Mouse (Mus musculus): ENCODE measurements around the gene Klhl12. TPM values are rescaled to one million over a fixed set of nuclear protein-coding genes. Genes with fewer than 3 reads are reported as not detected.
"Not testable (repeated sequence)": the region's sequence is repeated elsewhere in the genome, so short reads cannot be mapped to it uniquely, and the experiment has no call there.

Gene Klhl12
- 10 to 100 TPM; 25.4 to 26.5 TPM for total RNA-seq (2021)
- long read RNA-seq, experiment 1, partial matches to known transcripts, result 5 of 9 reads
- long read RNA-seq, experiment 1, other reads (novel, unspliced or antisense), result 1 of 9 reads
- long read RNA-seq, experiment 2, transcript Klhl12-201 (12 exons, 3,408 nt), result major isoform, 9 of 19 reads
- long read RNA-seq, experiment 2, partial matches to known transcripts, result 6 of 19 reads
- long read RNA-seq, experiment 2, other reads (novel, unspliced or antisense), result 3 of 19 reads

DNA sequence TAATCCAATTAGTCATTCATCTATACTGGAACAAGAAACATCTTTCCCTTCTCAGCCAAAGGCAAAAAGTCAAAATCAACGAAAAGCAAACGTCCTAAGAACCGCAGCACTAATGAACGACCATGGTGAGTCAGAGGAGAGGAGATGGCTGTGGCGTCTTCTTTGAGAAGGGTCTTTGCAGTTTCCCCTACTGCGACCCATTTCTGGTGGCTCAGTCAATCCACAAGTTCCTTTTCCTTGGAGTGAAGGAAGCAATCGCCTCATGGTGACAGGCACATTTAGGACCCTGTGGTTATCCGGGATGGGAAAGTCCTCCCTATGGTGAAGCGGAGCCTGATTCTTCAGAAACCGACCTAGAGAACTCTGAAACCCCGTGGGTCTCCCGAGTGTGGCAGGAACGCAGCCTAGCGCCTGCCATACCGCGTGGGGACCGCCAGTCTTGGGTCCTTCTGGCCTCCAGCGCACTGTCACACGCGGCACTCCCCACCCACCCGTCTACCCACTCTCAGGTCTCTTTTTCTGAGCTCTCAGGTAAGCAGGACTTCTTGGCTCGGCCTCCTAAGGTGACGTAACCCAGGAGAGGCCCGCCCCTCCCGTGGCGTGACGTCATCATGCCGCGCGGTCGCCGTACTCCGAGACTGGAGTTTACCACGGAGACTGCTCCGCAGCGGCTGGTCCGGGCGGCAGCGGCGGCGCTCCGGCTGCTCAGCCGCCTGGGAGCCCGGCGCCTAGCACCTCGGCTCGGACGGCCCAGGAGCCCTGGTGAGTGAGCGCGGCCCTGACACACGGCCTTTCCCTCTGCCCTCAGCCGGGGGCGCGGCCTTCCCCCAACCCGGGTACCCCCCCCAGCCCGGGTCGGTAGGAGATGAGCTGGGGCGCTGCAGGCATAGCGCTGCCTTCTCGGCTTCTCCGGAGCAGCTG, at the start of gene Klhl12:
Gene Klhl12 (plus strand): TSS at position 628 of the 921 bp plus-strand sequence.
- DNase-seq (ENCODE audit: low spot score in 2 of 2), result peak; percentile 92 to 93

DNA sequence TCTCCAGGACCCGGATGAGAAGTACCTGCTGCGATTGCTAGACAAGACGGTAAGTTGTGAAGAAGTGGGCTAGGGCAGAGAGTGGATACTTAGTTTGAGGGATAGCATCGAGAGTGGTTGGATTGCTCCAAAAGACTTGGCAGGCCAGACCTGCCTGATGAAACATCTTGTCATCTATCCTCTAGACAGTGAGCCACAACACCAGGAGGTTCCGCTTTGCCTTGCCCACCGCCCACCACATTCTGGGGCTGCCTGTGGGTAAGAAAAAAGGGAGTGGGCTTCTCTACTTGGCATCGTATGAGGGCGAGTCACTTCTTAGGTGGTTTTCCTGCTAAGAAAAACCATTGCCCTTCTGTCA, 48.9 kb upstream of the Klhl12 start:
- DNase-seq (ENCODE audit: low spot score in 2 of 2), result no peak

- DNase-seq (ENCODE audit: low spot score in 2 of 2), result no peak
Observed at GRCm38 (mm10) chr1:134408080-134408479, 47.3 kb upstream of the Klhl12 start.

GRCm38 (mm10) chr1:134411706-134412629, 43.4 kb upstream of the Klhl12 start:
- DNase-seq (ENCODE audit: low spot score in 2 of 2), result no peak

DNA sequence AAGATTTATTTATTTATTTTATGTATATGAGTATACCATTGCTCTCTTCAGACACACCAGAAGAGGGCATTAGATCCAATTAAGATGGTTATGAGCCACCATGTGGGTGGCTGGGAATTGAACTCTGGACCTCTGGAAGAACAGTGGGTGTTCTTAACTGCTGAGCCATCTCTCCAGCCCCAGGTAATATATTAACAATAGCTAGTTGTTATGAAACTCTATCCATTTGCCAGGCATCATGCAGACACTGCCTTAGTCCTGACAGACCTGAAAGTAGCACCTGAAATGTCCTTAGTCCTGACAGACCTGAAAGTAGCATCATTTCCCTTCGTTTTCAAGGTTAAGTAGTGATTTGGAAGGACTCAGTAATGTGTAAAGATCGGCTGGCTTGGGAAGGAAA, 41.3 kb upstream of the Klhl12 start:
- DNase-seq (ENCODE audit: low spot score in 2 of 2), result no peak

DNA sequence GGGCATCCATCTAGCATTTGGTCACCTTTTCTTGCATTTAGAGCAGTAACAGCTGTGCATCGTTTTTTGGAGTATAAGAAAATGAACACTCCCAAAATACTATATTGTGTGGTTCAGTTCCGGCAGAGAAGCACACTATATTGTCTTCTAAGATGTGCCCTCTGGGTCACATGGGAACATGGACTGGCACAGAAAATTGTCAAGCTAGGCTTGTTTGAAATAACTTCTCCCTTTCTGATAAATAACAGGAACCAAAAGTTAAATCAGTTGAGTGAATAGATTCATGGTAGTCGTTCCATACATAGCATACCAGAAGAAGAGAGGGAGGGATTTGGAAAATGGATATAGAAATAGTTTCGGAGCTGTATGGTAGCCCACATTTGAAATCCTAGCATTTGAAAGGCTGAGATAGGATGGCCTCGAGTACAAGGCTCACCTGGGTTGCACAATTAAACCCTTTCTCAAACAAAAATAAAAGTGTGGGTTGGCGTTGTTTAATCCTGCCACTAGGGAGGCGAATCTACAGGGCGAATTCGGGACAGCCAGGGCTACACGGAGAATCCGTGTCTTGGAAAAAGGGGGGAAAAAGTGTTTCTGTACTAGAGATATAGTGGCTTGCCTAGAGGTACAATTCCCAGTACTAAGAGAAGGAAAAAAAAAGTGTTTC, 40.7 kb upstream of the Klhl12 start:
- DNase-seq (ENCODE audit: low spot score in 2 of 2), result no peak

DNA sequence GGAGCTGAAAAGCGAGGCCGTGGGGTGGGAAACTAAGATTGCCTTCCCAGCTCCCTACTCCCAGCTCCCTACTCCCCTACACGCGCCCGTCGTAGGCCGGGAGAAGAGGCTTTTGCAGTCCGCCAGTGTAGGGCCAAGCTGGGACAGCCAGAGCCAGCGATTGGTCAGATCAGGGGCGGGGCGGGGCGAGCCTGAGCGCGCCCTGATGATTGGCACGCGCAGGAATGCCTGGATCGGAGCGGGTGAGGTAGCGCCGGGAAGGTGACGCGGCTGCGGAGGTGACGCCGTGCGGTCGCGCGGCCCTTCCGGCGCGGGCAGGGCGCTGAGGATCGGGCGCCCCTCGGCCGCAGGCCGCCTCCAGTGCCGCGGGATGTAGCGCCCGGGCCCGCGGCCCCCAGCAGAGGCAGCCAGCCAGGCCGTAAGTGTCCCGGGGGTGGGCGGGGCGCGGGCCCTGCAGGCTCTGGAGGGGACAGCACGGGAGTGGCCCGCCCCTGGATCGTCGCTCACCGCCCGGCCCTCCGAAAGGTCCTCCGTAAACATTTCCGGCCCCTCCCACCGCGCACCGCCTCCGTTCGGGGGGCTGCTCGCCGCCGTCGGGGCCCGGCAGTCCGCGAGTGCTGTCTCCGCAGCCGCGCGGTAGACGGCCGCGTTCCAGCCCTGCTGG, 40.0 kb upstream of the Klhl12 start, which contains the start of gene Adipor1:
Gene Adipor1 (plus strand): TSS at position 211 of the 664 bp plus-strand sequence.
- peak; percentile 87 to 94 for DNase-seq (ENCODE audit: low spot score in 2 of 2)

- no peak for DNase-seq (ENCODE audit: low spot score in 2 of 2)
Observed at GRCm38 (mm10) chr1:134418414-134418975, 36.8 kb upstream of the Klhl12 start.

DNA sequence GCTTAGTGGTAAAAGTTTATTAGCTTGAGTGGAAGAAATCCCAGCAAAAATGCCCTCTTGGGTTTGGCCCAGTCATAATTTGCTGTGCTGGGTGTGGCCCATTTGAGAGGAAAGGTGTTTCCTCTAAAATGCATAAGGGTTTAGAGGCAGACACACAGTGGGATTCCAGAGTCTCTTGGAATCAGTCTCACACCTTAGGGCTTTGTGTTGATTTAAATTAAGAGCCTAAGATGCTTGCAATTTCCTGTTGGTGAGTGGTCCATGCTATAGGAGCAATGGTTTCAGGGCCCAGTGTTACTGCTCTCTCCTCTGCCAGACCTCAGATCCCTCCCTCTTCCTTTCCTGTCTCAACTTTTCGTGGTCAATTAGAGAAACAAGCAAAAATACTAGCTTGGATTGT, 36.2 kb upstream of the Klhl12 start:
- DNase-seq (ENCODE audit: low spot score in 2 of 2), result no peak

- DNase-seq (ENCODE audit: low spot score in 2 of 2), result peak; percentile 42 to 51
Observed at GRCm38 (mm10) chr1:134419751-134420458, 35.4 kb upstream of the Klhl12 start.

GRCm38 (mm10) chr1:134423911-134424310, 31.4 kb upstream of the Klhl12 start:
- no peak for DNase-seq (ENCODE audit: low spot score in 2 of 2)

GRCm38 (mm10) chr1:134426289-134426688, 29.0 kb upstream of the Klhl12 start:
- no peak for DNase-seq (ENCODE audit: low spot score in 2 of 2)

DNA sequence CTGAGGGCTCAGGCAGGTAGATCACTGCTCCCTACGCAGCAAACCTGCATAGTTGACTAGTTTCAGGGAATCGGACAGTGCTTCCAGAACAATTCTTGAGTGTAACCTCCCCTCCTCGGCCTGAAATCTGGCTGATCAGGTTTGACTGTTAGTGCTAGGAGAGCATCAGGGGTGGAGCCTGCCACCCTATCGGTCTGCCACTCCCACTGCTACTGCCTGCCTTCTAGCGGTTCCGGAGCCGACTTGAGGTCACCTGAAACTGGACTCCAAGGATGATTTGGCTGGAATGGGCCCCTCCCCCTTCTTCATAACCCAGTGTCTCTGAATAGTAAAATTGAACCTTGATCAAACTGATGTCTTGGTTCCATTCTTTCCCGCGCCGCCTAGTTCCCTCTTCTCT, 22.3 kb upstream of the Klhl12 start:
- no peak for DNase-seq (ENCODE audit: low spot score in 2 of 2)

DNA sequence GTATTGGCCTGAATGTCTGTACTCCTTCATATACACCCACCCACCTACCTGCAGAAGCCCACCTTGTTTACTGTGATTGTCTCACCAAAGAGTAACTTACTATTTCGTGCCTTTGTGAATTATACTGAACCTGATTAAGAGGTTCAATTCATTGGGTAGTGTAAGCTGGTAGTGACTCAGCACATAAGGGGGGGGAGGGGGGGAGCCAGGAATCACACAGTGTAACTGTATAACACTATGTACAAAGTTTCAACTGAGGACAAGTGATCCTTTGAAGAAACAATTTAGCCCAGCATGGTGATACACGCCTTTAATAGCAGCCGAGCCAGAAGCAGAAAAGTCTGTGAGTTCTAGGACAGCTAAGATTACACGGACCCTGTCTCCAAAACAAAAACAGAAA, 21.9 kb upstream of the Klhl12 start:
- DNase-seq (ENCODE audit: low spot score in 2 of 2), result no peak

- no peak for DNase-seq (ENCODE audit: low spot score in 2 of 2)
Observed at GRCm38 (mm10) chr1:134435414-134435813, 19.9 kb upstream of the Klhl12 start.

DNA sequence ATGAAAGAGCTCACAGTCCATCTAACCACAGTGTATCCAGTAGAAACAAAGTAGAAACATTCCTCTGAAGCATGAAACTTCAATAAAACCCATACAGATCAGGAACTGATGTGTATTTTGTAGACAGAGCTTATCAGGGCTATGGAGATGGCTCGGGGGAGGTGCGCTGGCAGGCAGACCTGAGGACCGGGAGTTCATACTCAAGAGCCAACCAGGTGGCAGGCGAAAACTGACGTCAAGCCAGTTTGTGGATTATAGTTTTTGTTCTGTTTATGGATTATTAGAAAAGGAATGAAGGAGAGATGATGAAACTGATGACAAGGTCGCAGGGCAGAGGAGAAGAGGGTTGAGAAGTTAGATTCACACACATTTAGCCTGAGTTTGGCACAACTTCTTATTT, 14.9 kb upstream of the Klhl12 start:
- no peak for DNase-seq (ENCODE audit: low spot score in 2 of 2)

DNA sequence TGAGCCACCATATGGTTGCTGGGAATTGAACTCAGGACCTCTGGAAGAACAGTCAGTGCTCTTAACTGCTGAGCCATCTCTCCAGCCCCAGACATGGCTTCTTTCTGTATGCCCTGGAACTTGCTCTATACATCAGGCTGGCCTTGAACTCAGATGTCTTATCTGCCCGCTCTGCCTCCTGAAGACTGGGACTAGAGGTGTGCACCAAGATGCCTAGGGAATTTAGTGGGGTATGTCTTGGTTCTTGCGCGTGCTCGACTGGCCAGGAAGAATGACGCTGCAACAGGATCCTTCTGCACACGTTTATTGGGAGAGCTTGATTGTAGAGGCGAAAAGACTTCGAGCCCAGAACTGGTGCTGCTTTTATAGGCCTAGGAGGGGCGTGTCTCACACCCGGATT, 13.6 kb upstream of the Klhl12 start:
- not testable (repeated sequence) for DNase-seq (ENCODE audit: low spot score in 2 of 2)

GRCm38 (mm10) chr1:134442394-134442793, 12.9 kb upstream of the Klhl12 start:
- DNase-seq (ENCODE audit: low spot score in 2 of 2), result no peak

- DNase-seq (ENCODE audit: low spot score in 2 of 2), result not testable (repeated sequence)
Observed at GRCm38 (mm10) chr1:134443288-134443687, 12.0 kb upstream of the Klhl12 start.
